Mouse (Mus musculus) embryonic fibroblast, embryonic 13.5 days (primary cell): ENCODE results near the gene Rnf150. TPM values are rescaled to one million over a fixed set of nuclear protein-coding genes. Genes with fewer than 3 reads are reported as not detected.

ENCODE experiments used
- H3K27ac ChIP-seq: 2 replicates; pipeline ENCODE4 v1.5.1; 2012; ENCODE audit warnings: low read length, control low read depth, inconsistent platforms; ENCODE audit not compliant: insufficient read depth
- H3K4me1 ChIP-seq: 2 replicates; pipeline ENCODE4 v1.6.1; 2011; ENCODE audit warnings: low read length; ENCODE audit not compliant: control insufficient read depth, insufficient read depth
- H3K4me3 ChIP-seq: 2 replicates; pipeline ENCODE4 v1.5.1; 2011; ENCODE audit warnings: mild to moderate bottlenecking, control low read depth, low read length; ENCODE audit not compliant: insufficient read depth
- CTCF ChIP-seq: IDR thresholded peaks from 2 replicates; pipeline ENCODE4 v1.5.1; 2011; ENCODE audit warnings: mild to moderate bottlenecking, control low read depth, low read length, moderate library complexity, borderline replicate concordance; ENCODE audit not compliant: insufficient read depth
- POLR2A ChIP-seq: IDR thresholded peaks from 2 replicates; pipeline ENCODE4 v1.6.1; 2011; ENCODE audit warnings: low read depth, mild to moderate bottlenecking, control low read depth, low read length, moderate library complexity
- polyA plus RNA-seq: library from polyadenylated mRNA; stranded (reverse); fragments of >200 nt; gene quantifications from 2 replicates; pipeline ENCODE4 v1.2.4, GENCODE M21; 2011; ENCODE audit warnings: low read depth; ENCODE audit not compliant: missing spikeins, insufficient read length

Gene Rnf150
- polyA plus RNA-seq, 1 experiment: 36.3 TPM

- H3K27ac ChIP-seq: no peak overlapping the region
- H3K4me3 ChIP-seq: no peak overlapping the region
- peaks cover 2% of the 10 kb centered on the region; the same call in 1 of the 2 replicates for H3K4me1 ChIP-seq
- TF ChIP-seq CTCF (no peak), POLR2A (no peak)
Measured at GRCm38 (mm10) chr8:82959980-82960610, 96.9 kb downstream of the Rnf150 start.

DNA sequence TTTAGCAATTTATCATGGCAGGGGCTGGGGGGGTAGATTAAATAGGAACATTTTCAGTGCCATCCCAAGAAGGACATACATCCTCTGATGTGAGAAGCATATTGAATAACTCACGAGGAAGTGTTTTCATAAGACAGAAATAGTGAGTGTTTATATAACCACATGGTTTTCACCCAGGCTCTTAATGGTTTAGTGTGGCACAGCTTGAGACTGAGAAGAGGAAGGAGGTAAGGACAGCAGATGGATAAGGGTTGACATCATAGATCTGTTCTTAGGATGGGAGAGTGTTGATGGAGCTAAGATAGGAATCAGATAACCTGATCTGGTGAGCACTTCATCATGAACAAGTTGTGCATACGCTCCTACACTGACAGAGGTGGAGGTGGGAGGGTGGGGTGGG is 101.4 kb downstream of the Rnf150 start:
- Histone ChIP-seq H3K4me3 (no peak overlapping the region), H3K27ac (no peak overlapping the region)
- TF ChIP-seq CTCF: no peak
- no peak for TF ChIP-seq POLR2A

GRCm38 (mm10) chr8:82967879-82968678 is 104.9 kb downstream of the Rnf150 start:
- no peak for TF ChIP-seq CTCF
- TF ChIP-seq POLR2A: no peak
- Histone ChIP-seq H3K4me1 (peaks cover 29% of the 10 kb centered on the region), H3K4me3 (no peak overlapping the region), H3K27ac (peak overlapping the region; percentile 96)

More for the DNA sequence above, 101.4 kb downstream of the Rnf150 start:
- peaks cover 20% of the 10 kb centered on the region for H3K4me1 ChIP-seq

DNA sequence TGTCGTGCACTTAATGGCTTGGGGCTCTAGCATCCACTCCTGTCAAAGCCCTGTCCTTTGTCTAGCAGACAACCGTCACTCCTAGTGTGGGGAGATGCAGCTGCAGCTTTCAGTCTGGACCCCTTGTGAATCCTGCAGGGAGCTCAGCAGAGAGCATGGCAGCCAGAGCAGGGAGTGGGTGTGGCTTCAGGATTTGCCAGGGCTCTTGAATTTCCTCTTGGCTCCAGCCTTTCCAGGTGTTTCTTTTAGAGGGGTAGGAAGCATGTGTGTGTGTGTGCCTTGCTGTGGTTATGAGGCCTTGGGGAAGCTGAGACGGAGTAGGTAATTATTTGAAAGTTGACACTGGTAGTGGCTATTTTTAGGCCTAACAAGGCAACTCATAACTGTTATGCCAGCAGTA is 106.8 kb downstream of the Rnf150 start:
- H3K27ac ChIP-seq: no peak overlapping the region
- no peak overlapping the region for H3K4me3 ChIP-seq
- TF ChIP-seq CTCF: no peak
- TF ChIP-seq POLR2A: no peak
- peaks cover 29% of the 10 kb centered on the region for H3K4me1 ChIP-seq

DNA sequence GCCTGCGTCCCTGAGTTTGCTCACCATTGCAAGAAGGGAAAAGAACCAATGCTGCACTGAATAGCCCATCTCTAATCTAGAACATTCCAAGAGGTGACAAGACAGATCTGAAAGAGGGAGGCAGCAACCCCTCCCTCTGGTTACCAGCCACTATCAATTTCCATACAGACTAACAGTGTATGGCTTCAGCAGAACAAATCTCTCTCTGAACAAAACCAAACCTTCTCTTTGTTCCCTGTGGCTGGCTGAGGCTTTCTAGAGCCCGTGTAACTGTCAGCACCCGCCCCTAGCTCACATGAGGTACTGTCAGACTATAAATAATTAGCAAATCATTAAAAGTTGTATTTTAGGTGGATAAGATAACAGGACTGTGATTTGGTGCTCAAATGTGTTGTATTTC is 109.7 kb downstream of the Rnf150 start:
- peaks cover 24% of the 10 kb centered on the region for H3K4me1 ChIP-seq
- peak overlapping the region; percentile 21; the same call in 1 of the 2 replicates for H3K27ac ChIP-seq
- TF ChIP-seq POLR2A: no peak
- TF ChIP-seq CTCF: no peak
- H3K4me3 ChIP-seq: no peak overlapping the region

DNA sequence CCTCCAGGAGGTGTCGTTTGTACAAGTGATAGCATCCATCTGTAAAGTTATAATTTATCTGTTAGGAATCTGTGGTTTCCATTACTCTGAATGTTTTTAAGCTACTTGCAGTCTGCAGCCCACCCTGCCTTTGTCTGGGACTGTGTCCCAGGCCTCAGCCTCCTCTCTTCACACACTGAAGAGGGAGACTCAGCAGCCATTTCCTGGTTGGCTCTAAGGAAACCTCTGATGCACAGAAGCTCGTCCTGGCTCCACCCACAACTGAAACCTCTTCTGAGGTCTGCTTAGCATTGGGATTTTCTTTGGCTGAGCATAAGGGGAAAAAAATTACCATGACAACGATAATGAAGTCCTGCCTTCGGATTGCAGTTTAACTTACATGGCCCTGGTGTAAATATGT is 110.2 kb downstream of the Rnf150 start:
- Histone ChIP-seq H3K4me1 (peaks cover 21% of the 10 kb centered on the region), H3K4me3 (no peak overlapping the region), H3K27ac (peak overlapping the region; percentile 4; the same call in 1 of the 2 replicates)
- no peak for TF ChIP-seq POLR2A
- TF ChIP-seq CTCF: no peak

GRCm38 (mm10) chr8:82981244-82981855 is 118.2 kb downstream of the Rnf150 start:
- H3K27ac ChIP-seq: peak overlapping the region; percentile 77
- TF ChIP-seq POLR2A (no peak), CTCF (no peak)
- H3K4me3 ChIP-seq: no peak overlapping the region
- H3K4me1 ChIP-seq: peaks cover 12% of the 10 kb centered on the region

DNA sequence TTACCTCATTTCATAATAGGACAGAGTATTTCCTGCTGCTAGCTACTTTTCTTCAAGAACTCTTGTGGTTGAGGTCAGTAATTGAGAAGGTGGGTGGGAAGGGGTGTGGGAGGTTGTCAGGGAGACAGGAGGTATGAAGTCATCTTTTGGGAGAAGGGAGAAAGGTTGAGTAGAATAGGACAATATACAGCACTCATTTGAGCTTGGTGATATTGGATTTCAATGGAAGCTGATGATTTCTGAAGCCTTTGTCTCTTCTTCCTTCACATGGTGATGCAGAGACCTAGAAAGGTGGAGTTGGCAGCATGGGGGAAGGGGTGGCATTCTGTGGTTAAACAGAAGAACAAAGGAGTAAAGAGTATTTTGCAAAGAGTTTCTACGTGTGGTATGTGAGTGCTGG is 119.7 kb downstream of the Rnf150 start:
- Histone ChIP-seq H3K4me3 (no peak overlapping the region), H3K4me1 (peaks cover 12% of the 10 kb centered on the region), H3K27ac (peak overlapping the region; percentile 2; the same call in 1 of the 2 replicates)
- no peak for TF ChIP-seq POLR2A
- no peak for TF ChIP-seq CTCF

DNA sequence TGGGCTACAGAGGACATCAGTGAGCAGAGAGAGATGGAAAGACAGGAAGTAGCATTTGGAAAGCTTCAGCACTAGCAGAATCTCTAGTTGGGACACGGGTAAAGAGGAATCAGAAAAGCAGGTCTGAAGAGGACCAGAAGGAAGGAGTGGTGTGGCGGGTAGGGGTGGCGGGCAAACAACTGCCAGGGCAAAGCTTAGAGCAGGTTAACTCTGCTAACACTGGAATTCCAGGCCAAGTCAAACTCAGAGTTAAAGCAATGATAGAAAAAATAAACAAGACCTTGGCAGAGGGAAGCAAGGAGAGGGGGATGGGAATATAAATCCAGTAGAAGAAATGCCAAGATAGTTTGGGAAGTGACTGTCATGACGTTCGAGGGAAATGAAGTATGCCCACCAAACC is 120.1 kb downstream of the Rnf150 start:
- peaks cover 12% of the 10 kb centered on the region for H3K4me1 ChIP-seq
- H3K4me3 ChIP-seq: no peak overlapping the region
- H3K27ac ChIP-seq: peak overlapping the region; percentile 2; the same call in 1 of the 2 replicates
- TF ChIP-seq CTCF: no peak
- no peak for TF ChIP-seq POLR2A

DNA sequence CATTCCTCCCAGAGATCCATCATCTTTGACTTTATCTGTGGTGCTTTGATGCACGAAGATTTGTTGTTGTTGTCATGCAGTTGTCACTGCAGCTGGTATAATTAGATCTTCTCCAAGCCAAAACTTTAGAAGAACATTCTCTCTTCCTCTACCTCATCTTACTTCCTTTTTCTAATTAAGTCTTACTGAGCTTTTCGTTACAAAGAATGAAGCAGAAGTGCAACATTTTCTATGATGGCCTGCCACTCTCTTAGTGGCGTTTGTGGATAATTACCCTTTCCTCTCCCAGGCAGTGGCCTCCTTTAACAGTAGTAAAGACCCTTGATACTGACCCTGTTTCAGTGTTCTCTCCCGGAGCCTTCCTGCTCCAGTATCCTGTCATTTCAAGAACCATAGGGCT is 128.9 kb downstream of the Rnf150 start:
- Histone ChIP-seq H3K4me1 (no peaks in the 10 kb centered on the region), H3K27ac (no peak overlapping the region)
- TF ChIP-seq CTCF: no peak
- no peak for TF ChIP-seq POLR2A

More for the DNA sequence above, 128.9 kb downstream of the Rnf150 start:
- no peak overlapping the region for H3K4me3 ChIP-seq
